Mouse (Mus musculus) retina, postnatal 1 day (tissue): ENCODE results near the gene Slc25a12.
A peak's percentile ranks its signal among the peaks of the same experiment; 100 is the strongest.

Experiments
- DNase-seq: peaks from one replicate; pipeline ENCODE4 v3.0.0-alpha.2; 2012

The Slc25a12 gene

DNA sequence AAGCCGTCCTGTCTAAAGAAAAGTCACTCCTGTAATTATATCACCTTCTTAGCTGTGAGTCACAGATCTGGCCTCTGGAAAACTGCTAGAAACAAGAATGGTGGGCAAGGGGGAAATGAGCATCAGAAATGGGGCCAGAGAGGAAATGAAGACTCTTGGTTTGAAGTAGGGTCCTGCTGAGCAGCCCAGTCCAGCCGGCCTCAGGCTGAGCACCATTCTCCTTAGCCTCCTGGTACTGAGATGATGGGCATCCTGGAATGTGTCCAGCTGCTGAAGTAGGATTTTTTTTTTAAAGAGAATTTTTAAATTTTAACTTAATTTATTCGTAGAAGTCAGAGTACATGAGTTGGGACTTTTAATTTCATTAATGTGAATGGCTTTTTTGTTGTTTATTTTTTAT is 62.7 kb downstream of the Slc25a12 start:
- DNase-seq: peak; percentile 33

- peak; percentile 52 for DNase-seq
Measured at GRCm38 (mm10) chr2:71303221-71303620, 64.3 kb downstream of the Slc25a12 start.

DNA sequence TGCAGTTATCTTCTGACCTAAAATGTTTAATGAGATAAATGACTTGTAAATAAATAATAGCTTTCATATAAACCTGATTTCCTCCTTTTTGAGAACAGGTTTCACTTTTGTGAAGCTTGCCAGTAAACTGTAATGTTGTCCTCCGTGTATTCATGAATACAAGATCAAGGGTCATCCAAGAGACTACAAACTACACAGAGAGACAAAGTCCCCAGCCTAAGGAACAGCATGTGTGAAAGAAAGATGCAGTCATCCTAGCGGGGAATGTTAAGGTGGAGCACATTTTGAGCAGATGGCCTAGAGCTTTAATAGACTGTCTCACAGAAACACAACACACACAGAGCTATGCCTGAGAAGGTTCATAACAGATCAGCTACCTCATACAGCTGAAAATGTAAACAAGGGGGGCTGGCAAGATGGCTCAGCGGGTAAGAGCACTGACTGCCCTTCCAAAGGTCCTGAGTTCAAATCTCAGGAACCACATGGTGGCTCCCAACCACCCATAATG is 65.3 kb downstream of the Slc25a12 start:
- DNase-seq: no peak

- DNase-seq: no peak
Measured at GRCm38 (mm10) chr2:71298729-71299128, 68.8 kb downstream of the Slc25a12 start.

DNA sequence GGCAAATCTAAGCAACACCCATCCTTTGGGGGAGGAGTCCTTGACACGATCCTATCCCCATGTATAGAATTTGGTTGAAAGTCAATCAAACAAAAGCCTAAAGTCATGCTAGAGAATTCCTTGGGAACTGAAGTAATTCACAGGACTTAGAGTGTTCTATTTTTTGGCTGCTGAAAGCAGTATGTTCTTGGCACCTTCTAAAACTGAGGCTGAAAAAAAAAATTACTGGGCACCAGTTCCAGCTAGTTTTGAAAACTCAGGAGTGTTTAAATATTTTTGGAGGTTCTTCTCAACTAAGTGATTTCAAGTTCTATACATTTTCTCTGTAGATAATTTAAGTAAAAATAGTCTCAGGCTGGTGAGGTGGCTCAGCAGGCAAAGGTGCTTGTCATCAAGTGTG is 70.0 kb downstream of the Slc25a12 start:
- no peak for DNase-seq

- no peak for DNase-seq
Measured at GRCm38 (mm10) chr2:71295844-71296243, 71.7 kb downstream of the Slc25a12 start.

DNA sequence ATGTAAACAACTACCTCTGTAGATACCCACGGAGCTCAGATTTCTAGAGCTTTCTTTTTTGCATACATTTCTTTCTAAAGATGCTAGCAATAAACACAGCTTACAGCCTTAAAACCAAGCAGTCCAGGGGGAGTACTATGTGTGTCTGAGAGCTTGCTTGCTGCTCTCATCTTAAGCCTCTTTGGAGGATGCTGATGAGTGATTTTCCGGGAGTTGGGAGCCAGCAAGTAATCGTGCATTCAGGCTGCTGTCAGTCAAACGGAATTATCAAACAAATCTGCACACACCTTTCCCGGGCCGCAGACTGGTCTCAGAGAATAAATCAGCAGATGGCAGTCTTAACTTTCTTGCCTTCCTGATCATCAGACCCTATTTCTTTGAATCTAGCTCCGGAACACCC is 73.1 kb downstream of the Slc25a12 start:
- peak; percentile 53 for DNase-seq

GRCm38 (mm10) chr2:71293983-71294382 is 73.6 kb downstream of the Slc25a12 start:
- no peak for DNase-seq

DNA sequence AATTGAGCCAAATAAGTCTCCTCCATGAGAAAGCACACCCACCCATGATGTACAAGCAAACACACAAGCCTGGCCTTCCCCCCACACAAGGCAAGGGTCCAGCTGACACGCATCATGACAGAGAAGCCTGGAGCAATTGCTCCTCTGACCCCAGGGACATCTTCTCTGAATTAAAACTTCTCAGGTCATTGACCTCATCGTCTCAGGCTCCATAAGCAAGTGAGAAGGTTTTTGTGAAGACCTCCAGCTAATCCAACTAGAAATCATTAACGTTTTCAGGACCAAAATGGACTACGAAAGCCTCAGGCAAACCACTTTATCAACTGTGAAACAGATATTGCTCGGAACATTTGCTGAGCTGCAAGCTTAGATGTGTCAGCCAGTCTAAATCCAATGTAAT is 76.0 kb downstream of the Slc25a12 start:
- DNase-seq: no peak

DNA sequence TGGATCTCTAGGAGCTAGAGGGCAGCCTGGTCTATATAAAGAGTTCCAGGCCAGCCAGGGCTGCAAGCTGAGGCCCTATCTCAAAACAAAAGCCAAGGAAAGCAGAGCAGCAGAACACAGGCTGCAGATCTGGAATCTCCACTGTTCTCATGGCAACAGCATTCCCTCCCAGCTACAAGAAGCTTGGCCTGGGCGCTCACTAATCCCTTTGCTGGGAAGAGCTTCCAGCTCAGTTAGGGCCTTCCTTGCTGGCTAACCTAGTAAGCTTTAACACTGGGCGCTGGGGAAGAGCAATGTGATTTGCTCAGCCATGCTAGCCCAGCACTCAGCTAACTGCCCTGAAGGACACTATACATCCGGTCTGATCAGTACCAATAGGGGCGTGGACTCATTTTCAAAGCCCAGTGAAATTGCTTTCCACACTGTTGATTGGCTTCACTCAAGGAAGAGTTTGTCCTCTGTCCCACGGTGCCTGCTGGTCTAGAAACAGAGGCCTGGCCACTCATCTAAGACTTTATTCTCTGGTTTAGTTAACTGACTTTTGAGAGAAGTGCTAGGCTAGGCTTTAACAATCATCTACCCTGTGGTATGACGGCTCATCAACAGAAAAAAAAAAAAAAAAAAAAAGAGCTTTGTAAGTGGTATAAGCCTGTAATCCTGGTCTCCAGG is 77.3 kb downstream of the Slc25a12 start:
- peak; percentile 80 for DNase-seq

GRCm38 (mm10) chr2:71281981-71282380 is 85.6 kb downstream of the Slc25a12 start:
- DNase-seq: no peak

DNA sequence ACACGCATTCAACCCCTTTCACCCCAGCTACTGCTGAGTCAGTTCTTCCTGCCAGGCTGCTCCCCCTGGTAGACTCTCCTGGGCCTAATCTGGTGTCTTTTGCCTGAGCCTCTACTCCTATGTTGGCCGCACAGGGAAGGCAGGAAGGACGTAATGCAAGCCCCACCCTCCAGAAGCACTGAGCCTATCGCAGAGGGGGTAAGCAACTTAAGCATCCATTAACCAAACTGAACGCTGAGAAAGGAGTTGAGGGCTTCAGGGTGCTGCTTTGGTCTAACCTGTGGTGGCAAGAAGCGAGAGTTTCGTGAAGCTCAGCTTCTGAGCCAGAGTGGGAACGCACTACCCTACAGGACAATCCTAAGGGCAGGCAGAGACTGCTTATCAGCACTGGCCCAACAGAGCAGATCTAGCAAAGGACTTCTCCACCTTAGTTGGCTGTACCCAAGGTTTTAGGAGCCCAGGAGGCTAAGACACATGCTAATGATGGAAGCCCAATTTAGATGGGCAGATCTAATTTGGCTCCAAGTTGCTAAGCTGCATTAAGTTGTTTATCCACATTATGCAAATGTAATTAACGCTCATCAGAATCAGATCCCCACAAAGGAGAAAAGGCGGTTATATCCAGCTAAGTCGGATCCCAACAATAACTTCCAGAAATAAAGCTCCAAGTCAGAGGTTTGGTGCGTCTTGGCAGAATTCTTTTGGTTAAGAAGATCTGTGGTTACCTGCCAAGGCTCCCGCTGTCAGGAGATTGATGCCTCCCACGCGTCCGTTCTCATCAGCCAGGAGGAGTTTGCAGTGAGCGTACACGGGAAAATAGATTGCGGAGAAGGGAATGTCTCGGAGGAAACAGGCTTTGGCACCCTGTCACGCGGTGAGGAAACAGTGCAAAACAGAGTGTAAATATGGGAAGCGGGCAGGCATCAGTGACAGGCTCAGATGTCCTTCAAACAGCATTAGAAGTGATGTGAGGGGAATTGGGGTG is 88.5 kb downstream of the Slc25a12 start:
- DNase-seq: peak; percentile 35

- no peak for DNase-seq
Measured at GRCm38 (mm10) chr2:71275734-71276133, 91.8 kb downstream of the Slc25a12 start.

DNA sequence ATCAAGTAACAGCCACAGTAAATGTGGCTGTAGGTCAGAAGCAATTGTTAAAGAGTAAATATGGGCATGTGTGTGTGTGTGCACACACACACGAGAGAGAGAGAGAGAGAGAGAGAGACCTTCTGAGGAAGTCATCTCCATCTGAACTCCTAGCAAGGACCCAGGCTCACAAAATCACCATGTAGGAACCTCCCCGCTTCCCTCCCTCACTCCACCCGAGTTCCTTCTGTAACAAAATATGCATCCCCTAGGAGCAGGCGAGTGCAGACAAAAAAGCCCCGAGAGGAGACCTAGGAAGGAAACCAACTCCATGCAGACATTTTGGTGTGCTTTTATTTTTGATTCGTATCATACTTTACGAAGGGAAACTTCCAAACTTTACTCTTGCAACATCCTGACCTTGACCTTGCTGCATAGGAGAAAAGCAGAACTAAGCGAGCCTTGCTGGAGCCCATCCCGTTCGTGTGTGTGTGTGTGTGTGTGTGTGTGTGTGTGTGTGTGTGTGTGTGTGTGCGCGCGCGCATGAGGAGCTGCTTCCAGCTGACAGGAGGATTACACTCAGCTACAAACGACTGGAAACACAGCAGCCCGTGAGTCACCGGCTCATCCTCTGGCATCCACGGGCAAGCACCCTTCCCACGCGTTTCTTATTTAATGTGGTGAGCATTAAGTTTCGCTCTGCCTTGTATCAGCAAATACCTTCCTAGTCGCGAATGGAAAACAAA is 93.4 kb downstream of the Slc25a12 start:
- DNase-seq: no peak

- DNase-seq: no peak
Measured at GRCm38 (mm10) chr2:71270085-71270484, 97.5 kb downstream of the Slc25a12 start.

DNA sequence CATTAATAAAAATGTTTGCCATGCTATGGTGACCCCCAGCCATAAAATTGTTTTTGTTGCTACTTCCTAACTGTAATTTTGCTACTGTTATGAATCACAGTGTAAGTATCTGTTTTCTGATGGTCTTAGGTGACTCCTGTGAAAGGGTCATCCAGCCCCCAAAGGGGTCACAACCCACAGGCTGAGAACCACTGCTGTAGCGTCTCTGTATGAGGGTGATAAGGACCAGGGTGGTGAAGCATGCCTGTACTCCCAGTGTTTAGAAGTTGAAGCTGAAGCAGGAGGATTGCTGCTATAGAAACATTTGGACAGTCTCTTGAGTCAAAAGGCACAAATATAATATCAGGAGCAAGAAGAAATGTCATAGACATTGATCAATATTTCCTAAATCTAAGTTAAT is 98.2 kb downstream of the Slc25a12 start:
- no peak for DNase-seq

DNA sequence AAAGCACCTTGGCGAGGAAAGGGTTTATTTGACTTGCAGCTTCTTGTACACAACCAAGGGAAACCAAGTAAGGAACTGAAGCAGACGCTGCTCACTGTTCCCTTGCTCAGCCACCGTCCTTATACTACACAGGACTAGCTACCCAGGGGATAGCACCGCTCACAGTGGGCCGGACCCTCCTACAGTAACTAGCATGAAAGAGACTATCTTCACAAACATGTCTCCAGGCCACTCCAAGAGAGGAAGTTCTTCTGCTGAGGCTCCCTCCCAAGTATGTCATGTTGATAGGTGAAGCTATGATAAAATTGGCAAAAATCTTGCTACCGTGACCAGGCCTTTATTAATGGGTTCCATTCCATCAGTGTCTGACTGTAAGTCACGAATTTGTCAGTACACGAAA is 98.9 kb downstream of the Slc25a12 start:
- no peak for DNase-seq

DNA sequence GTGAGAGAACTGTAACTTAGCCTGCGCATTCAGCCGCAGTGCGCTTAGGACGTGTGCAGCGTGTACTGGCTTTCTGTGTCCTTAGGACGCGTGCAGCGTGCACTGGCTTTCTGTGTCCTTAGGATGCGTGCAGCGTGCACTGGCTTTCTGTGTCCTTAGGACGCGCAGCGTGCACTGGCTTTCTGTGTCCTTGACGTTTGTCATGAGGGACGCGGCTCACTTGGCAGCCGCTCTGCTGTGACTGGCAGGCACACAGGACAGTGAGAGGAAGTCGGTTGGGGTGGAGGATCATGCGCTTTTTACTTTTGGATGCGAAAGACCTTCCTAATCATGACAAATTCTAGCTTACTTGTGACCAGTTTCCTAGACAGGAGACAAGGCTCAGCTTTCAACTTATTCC is 103.0 kb downstream of the Slc25a12 start:
- no peak for DNase-seq

GRCm38 (mm10) chr2:71256581-71256980 is 111.0 kb downstream of the Slc25a12 start:
- DNase-seq: no peak

DNA sequence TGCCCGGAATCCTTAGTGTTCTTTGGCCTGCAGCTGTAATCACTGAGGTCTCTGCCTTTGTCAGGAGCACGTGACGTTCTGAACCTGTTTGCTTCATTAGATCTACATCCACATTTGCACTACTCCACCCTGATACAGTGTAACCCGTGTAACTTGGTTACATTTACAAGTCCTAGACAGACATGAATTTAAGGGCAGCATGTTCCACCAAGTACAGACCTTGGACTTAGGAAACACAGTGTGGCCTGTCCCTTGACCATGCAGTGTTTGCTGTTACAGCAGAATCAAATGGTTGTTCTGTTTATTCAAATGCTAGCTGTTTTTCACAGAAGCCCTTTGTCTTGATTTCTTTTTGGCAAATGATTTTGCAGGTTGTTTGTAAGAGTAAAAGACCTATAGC is 112.7 kb downstream of the Slc25a12 start:
- no peak for DNase-seq

DNA sequence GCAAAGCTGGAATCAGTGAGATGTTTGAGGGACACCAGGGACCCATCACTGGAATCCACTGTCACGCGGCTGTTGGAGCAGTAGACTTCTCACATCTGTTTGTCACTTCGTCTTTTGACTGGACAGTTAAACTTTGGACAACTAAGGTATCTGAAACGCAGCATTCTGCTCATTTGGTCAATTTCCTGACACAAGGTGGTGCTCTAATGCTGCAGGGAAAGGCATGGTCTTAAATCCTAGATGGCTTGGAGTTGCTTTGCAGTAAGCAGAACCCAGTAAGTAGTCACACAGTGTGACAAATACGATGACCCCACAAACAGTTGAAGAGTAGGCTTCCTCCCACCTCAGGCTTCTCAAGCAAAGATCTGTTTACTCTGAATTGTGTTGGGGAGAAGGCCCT is 116.7 kb downstream of the Slc25a12 start:
- DNase-seq: no peak

DNA sequence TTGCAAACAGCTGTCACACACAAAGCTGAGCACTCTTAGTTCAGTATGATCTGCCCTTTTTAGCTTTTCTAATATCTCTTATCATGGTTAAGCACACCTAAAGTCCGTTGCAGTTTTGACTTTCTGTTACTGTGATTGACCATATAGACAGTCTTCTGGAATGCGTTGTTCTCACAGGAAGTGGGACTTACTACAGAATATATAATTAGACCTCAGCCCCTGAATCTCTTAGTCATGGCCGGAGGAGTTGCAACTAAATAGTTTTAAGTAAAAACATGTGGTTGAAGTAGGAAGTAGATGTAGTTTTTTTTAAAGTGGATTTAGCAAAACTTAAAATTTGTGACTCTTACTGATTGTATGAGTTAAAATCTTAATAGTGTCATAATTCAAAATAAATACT is 119.5 kb downstream of the Slc25a12 start:
- DNase-seq: no peak

DNA sequence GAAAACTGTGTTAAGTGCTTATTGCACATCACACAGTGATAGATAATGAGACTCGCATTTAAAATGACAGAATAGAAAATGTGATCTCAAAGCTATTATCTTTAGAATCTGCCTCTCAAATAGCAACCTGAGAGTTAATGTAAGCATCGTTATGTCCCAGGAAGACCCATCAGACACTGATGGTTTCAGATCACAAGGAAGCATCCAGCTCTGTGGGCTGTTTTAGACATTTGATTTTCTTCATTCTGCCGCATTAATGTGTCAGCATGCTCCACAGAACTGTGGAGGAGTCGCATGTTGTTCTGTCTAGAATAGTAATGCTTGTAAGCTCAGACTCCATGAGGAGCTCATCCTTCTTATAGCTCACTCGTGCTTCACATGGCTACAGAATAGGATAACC is 121.5 kb downstream of the Slc25a12 start:
- DNase-seq: no peak
